Mouse (Mus musculus): ENCODE measurements around the gene Mpp1. TPM values are rescaled to one million over a fixed set of nuclear protein-coding genes. Genes with fewer than 3 reads are reported as not detected.

Gene Mpp1
- 23.5 and 29.2 TPM in 2 replicates for polyA plus RNA-seq (2015; fragmentation: Nextera tagmentation; extraction: Ambion mirVana)

DNA sequence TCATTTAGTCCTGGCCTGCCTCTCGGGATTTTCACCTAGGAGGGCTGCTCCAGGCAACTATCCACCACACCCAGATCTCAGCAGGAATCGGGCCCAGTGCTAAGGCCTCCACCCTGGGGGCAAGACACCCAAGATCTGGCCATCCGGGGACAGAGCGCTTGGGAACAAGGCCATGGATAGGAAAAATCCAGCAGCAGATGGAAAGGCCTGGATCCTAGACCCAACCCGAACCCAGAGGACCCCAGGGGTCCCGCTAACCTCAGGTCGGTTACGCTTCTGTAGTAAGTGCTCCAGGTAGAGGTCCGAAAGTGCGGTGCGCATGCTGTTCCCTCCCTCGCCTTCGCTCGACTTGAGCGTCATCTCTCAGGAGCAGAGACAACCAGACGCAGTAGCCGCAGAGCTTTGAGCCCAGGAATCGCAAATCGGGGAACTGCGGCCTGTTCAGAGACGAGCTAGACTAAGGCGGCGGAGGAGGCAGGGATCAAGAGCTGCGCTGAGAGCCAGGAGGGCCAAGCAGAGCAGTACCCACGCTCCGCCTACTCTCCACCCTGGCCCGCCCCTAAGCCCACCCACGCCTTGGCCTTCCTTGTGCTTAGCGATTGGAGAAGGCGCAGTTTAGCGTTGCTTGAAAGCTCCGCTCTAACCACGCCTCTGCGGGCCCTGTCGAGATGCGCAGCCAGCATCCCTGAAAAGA is at the start of gene Mpp1:
Gene Mpp1, minus strand, starts transcription at position 550 of the 694 bp plus-strand sequence.

DNA sequence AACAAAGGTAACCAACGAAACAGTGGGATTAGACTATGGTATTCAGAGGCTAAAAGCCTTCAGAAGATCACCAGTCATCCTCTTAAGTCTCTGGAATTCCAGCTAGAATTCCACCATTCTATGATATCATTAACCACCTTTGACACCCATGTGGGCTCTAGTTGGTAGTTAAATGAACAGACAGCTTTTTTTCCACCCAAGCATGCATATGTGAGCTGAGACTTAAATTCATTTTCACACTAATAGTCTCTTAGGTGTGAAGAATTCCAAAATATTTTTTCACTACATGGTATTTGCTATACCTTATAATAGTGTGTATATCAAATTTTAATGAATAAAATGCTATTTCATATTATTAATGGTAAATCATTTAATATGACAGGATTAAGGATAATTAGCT is 32.9 kb upstream of the Mpp1 start, which contains the start of gene Smim9:
Gene Smim9, minus strand, starts transcription at position 101 of the 400 bp plus-strand sequence.

DNA sequence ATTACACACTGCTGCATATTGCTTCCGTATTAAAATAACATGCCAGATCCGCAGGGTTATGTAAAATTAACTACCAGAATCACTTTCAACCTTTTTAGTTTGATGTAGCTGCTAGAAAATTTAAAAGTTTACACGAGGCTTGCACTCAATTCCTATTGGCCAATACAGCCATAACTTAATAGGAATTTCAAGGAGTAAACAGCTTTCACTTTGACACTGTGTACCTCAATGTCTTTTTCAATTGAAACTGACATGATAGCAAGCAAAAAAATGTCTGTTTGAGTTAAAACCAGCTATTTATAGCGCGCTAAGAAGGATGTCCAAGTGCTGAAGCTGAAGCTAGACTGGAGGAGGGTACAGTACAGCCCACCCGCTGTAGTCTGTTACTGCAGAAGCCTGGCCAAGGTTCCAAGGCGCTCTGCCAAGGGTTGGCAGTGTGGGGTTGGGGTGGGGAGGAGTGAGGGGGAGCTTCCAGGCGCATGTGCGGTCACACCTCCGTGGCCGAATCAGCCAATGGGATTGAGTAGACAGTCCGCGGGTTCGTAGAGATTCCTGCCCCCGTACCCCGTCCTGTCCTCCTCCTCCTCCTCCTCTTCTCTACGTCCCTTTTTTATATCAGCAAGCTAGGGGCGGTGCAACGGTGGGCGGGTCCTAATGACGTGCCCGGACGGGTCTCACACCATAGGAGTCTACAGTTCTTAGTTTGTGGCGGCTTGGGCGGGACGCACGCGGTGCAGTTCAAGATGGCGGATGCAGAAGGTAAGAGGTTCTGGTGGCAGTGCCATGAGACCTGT is 35.2 kb downstream of the Mpp1 start, which contains the start of gene Dkc1:
Gene Dkc1, plus strand, starts transcription at position 486 of the 794 bp plus-strand sequence.

DNA sequence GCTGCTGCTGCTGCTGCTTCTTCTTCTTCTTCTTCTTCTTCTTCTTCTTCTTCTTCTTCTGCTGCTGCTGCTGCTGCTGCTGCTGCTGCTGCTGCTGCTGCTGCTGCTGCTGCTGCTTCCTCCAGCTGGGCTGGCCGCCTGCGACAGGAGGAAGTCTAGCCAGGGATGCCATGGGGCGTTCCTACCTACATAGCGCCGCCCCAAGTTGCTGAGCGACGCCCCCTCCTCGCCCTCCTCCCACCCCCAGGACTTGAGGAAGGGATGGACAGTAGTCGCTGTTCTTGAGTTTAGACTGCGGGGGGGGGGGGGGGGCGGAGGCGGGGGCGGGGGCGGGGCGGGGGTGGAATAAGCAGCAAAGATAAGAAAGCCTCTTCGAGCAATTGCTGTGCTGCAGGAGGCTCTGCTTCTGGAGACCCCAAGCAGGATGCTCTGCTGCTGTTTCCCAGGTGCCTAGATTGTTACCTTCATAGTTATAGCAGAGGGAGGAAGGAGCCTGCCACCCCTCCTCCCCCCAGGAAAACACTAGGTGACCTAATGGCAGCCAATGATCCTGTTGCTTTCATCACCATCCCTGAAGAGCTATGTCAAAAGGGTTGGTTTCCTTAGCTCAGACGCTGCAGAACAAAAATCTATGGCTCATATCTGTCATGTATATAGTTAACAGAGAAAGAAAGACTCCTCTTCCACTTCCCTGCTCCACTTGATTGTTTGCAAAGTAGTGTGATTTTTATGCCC is 45.9 kb downstream of the Mpp1 start, which contains the start of gene Gab3:
Gene Gab3, minus strand, starts transcription at position 685 of the 735 bp plus-strand sequence.

Other genes starting within 250 kb of the Mpp1 start
- 3.3 and 3.5 TPM in 2 replicates for gene Gab3, start 45.6 kb downstream of the Mpp1 start, polyA plus RNA-seq (2015; fragmentation: Nextera tagmentation; extraction: Ambion mirVana)
- 37.8 and 41.3 TPM in 2 replicates for gene Dkc1, start 35.2 kb downstream of the Mpp1 start, polyA plus RNA-seq (2015; fragmentation: Nextera tagmentation; extraction: Ambion mirVana)
- not detected in 2 replicates for gene Smim9, start 32.8 kb upstream of the Mpp1 start, polyA plus RNA-seq (2015; fragmentation: Nextera tagmentation; extraction: Ambion mirVana)